Mouse (Mus musculus) embryonic facial prominence, embryonic 10.5 days (tissue): ENCODE data around the gene S1pr5. TPM values are rescaled to one million over a fixed set of nuclear protein-coding genes. Genes with fewer than 3 reads are reported as not detected.
"Not testable (repeated sequence)": the region's sequence is repeated elsewhere in the genome, so short reads cannot be mapped to it uniquely, and the experiment has no call there.

ENCODE experiments used
- DNase-seq: peaks from one replicate; pipeline ENCODE4 v3.0.0-alpha.2; 2017; ENCODE audit warnings: low spot score
- H3K27ac ChIP-seq: fragments of 300-500 bp; sonication (generic); replicated peaks from 2 replicates; pipeline ENCODE4 v1.5.1; 2016; ENCODE audit warnings: mild to moderate bottlenecking
- H3K27me3 ChIP-seq: fragments of 300-500 bp; sonication (generic); replicated peaks from 2 replicates; pipeline ENCODE4 v1.6.1; 2016; ENCODE audit warnings: low read depth, mild to moderate bottlenecking; ENCODE audit not compliant: poor library complexity, severe bottlenecking
- H3K36me3 ChIP-seq: fragments of 300-500 bp; sonication (generic); replicated peaks from 2 replicates; pipeline ENCODE4 v1.6.1; 2016; ENCODE audit warnings: mild to moderate bottlenecking, moderate library complexity
- H3K4me1 ChIP-seq: fragments of 300-500 bp; sonication (generic); 2 replicates; pipeline ENCODE4 v1.6.1; 2016
- H3K4me3 ChIP-seq: fragments of 300-500 bp; sonication (generic); 2 replicates; pipeline ENCODE4 v1.5.1; 2016; ENCODE audit warnings: mild to moderate bottlenecking, moderate library complexity
- H3K9me3 ChIP-seq: fragments of 300-500 bp; sonication (generic); 2 replicates; pipeline ENCODE4 v1.6.1; 2016; ENCODE audit warnings: mild to moderate bottlenecking
- WGBS: fragments of 180-500 bp; shearing (Covaris S2); methylation state at CpG from one replicate; pipeline ENCODE4 v1.1.7; 2016; 5-methylcytosine and 5-hydroxymethylcytosine counted together
- polyA plus RNA-seq: library from polyadenylated mRNA; unstranded; fragments of >200 nt; fragmentation: Nextera tagmentation; extraction: Ambion mirVana; gene quantifications from 2 replicates; pipeline ENCODE4 v1.2.1, GENCODE M21; 2016

The S1pr5 gene
- polyA plus RNA-seq, 1 experiment from 2014 or later: 0.22 TPM

DNA sequence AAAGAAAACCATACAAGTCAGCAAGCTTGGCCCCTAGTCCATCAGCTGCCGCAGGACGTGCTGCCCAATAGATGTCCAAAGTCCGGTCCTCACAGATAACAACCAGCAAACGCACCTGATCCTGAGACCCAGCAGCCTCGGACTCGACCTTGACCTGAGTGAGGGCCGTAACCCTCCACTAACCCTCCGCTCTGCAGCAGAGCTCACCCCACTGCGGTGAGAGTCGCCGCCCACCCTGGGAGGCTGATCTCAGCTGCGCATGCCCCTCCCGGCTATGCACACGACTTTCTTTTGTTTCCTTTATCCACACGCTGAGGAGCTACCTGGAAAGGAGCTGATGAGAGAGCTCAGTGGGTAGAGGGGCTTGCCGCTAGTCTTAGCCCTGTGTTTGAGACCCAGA lies 20.9 kb downstream of the S1pr5 start:
- H3K27ac ChIP-seq: peak overlapping the region; percentile 77
- WGBS: 13% methylated on average over 16 of the region's 16 CpGs
- peaks cover 34% of the 10 kb centered on the region for H3K4me1 ChIP-seq
- H3K36me3 ChIP-seq: peaks cover 36% of the 10 kb centered on the region
- peak overlapping the region; percentile 44 for H3K4me3 ChIP-seq
- H3K27me3 ChIP-seq: peaks cover 37% of the 10 kb centered on the region
- DNase-seq: peak; percentile 67
- peaks cover 6% of the 10 kb centered on the region; the same call in 1 of the 2 replicates for H3K9me3 ChIP-seq

DNA sequence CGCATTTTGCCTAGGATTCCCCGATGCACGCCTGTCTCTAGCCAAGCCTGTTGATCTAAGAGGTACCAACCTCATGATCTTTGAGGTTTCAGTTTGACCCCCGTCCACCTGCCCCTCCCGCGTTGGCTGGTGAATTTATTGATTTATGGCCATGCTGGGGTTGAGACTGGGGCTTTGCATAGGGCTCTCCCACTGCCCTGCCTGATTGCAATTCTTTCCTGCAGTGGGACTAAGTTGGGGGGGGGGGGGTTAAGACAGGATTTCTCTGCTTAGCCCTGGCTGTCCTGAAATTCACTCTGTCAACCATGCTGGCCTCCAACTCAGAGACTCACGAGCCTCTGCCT lies 22.9 kb downstream of the S1pr5 start:
- 26% methylated on average over 7 of the region's 7 CpGs for WGBS
- Histone ChIP-seq H3K4me3 (peak overlapping the region; percentile 46), H3K36me3 (peaks cover 18% of the 10 kb centered on the region), H3K4me1 (peaks cover 29% of the 10 kb centered on the region), H3K27me3 (peaks cover 37% of the 10 kb centered on the region), H3K27ac (peak overlapping the region; percentile 51; the same call in 1 of the 2 replicates), H3K9me3 (peaks cover 7% of the 10 kb centered on the region; the same call in 1 of the 2 replicates)
- DNase-seq: no peak

DNA sequence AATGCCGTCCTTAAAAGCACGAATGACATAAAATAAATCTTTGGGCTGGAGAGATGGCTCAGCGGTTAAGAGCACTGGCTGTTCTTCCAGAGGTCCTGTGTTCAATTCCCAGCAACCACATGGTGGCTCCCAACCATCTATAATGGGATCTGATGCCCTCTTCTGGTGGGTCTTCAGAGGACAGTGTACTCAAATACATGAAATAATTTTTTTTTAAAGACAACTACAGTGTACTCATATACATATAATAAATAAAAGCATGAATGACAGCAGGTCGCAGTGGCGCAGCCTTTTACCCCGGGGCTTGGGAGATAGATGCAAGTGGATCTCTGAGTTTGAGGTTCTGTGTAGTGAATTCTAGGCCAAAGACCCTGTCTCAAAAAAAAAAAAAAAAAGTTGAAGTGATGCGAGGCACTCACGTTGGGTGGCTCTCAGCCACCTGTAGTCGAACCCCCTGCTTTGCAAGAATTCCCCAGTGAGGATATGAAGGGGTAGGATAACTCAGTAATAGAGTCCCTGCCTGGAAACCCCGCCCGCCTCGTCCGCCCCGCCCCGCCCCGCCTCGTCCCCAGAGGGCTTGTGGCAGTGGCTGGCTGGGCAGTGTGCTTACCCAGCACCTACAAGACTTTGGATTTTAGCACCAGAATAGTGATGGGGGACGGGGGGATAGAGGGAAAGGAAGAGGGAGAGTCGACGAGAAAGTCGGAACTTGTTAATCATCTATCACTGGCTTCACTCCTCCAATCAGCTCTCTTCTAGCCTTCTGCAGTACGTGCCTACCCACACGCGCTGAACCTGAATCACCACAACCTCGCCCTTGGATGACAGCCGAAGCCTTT lies 23.4 kb downstream of the S1pr5 start:
- peaks cover 37% of the 10 kb centered on the region for H3K27me3 ChIP-seq
- peaks cover 7% of the 10 kb centered on the region; the same call in 1 of the 2 replicates for H3K9me3 ChIP-seq
- DNase-seq: no peak
- 22% methylated on average over 26 of the region's 26 CpGs for WGBS
- H3K4me1 ChIP-seq: peaks cover 29% of the 10 kb centered on the region
- peaks cover 12% of the 10 kb centered on the region for H3K36me3 ChIP-seq
- peak overlapping the region; percentile 51; the same call in 1 of the 2 replicates for H3K27ac ChIP-seq
- peak overlapping the region; percentile 46 for H3K4me3 ChIP-seq

DNA sequence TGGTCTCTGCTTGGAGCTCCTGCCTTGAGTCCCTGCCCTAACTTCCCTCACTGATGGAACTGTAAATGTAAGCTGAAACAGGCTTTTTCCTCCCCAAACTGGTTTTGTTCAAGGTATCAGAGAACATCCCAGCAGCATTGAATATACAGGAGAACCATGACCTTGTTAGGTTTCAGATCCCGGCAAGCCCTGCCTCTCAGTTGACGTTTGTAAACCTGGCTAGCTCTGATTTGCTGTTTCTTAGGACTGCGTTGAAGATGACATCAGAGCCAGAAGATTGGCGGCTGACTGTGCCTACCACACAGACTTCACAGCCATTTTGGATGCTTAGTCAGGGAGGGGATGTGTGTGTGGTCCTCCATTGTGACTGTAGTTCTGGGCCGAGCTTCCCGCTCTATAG lies 24.3 kb downstream of the S1pr5 start:
- Histone ChIP-seq H3K4me3 (no peak overlapping the region), H3K9me3 (peaks cover 7% of the 10 kb centered on the region; the same call in 1 of the 2 replicates), H3K4me1 (peaks cover 29% of the 10 kb centered on the region), H3K27ac (no peak overlapping the region), H3K27me3 (peaks cover 37% of the 10 kb centered on the region), H3K36me3 (peaks cover 3% of the 10 kb centered on the region)
- WGBS: 92% methylated on average over 6 of the region's 6 CpGs
- DNase-seq: no peak

DNA sequence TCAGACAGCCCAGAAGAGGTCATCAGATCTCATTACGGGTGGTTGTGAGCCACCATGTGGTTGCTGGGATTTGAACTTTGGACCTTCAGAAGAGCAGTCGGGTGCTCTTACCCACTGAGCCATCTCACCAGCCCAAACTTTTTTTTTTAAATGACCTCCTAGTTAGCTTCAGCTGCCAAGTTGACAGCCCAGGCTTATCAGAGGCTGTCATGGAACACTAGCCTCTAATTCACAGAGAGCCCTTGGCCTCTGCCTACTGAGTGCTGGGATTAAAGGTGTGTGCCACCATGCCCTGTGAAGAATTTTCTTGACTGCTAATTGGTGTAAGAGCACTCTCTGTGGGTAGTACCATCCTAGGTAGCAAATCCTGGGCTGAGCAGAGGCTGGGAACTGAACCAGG lies 24.8 kb downstream of the S1pr5 start:
- H3K27ac ChIP-seq, H3K9me3 ChIP-seq, H3K36me3 ChIP-seq, H3K4me3 ChIP-seq, DNase-seq: not testable (repeated sequence)
- Histone ChIP-seq H3K27me3 (peaks cover 37% of the 10 kb centered on the region), H3K4me1 (peaks cover 28% of the 10 kb centered on the region)
- 98% methylated on average over 2 of the region's 2 CpGs for WGBS

DNA sequence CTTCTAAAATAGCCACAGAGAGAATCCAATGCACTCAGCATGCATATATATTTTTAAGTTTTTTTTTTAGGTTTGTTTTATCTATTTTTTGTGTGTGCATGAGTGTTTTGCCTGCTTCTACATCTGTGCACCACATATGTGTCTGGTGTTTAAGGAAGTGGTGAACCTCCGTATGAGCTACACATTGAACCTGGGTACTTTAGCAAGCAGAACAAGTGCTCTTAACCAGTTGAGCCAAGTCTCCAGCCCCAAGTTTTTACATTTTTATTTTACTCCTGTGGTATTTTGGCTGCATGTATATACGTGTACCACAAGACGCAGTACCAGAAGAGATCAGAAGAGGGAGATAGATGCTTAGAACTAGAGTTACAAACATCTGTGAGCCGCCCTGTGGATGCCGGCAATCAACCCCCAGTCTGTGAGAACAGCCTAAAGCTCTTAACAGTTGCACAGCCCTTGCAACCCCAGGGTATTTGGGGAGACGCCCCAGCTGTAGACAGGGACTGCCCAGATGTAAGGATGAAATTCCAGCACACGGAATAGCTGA lies 26.8 kb downstream of the S1pr5 start:
- WGBS: 20% methylated on average over 7 of the region's 7 CpGs
- Histone ChIP-seq H3K27me3 (peaks cover 37% of the 10 kb centered on the region), H3K4me3 (peak overlapping the region; percentile 46; the same call in 1 of the 2 replicates), H3K27ac (no peak overlapping the region), H3K4me1 (peaks cover 21% of the 10 kb centered on the region), H3K36me3 (no peaks in the 10 kb centered on the region), H3K9me3 (peaks cover 7% of the 10 kb centered on the region; the same call in 1 of the 2 replicates)
- DNase-seq: peak; percentile 52

DNA sequence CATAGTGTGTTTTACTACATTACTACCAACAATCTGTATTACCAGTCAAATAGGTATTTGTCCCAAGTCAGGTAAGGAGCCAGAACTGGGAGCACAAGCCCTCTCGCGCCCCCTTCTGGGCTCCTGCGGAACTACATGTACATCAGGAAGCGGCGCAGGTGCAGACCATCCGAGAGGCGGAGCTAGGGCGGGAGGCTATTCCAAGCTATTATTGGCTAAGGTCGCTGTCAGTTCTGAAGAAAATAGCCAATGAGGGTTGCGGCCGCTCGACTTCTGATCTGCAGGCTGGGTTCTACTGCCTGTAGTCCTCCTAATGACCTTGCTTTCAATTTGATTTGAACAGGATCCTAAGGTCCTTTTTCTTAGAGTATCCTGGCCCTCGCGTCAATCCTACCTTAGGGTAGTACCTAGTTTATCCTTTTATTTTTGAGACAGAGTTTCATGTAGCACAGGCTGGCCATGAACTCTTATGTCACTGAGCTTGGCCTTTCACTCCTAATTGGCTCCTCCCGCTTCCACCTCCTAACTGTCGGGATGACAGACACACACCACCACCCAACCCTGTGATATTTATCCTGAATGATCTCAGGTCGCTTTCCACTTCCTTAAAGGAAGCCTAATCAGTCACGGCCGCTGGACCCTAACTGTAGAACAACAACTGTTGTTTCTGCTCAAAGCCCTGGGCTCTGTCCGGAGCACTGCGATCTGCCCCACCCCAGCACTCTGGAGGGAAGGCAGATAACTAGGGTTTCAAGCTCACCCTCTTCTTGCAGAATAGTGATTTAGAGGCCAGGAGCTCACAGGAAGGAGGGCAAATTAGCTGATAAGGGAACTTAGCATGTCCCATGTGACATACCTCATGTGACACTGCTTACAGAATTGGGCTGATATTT lies 27.5 kb downstream of the S1pr5 start:
- H3K27ac ChIP-seq: no peak overlapping the region
- WGBS: 13% methylated on average over 21 of the region's 21 CpGs

DNA sequence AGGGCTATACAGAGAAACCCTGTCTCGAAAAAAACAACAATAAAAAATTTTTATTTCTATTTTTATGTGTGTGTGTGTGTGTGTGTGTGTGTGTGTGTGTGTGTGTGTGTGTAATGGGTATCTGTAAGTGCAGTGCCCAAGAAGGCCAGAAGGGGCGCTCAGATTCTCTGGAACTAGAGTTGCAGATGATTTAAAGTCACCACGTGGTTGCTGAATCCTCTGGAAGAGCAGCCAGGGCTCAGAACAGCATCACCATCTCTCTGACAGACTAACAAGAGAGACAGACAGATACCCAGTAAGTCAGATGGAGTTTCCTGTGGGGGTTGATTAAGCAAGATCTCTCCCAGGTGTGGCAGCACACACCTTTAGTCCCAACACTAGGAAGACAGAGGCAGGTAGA lies 28.4 kb downstream of the S1pr5 start:
- Histone ChIP-seq H3K27me3 (peaks cover 22% of the 10 kb centered on the region), H3K4me1 (peaks cover 19% of the 10 kb centered on the region), H3K9me3 (peaks cover 7% of the 10 kb centered on the region; the same call in 1 of the 2 replicates), H3K27ac (no peak overlapping the region), H3K4me3 (no peak overlapping the region), H3K36me3 (no peaks in the 10 kb centered on the region)
- no peak for DNase-seq
- 57% methylated on average over 3 of the region's 3 CpGs for WGBS

More for the DNA sequence above, 27.5 kb downstream of the S1pr5 start:
- DNase-seq: peak; percentile 93
- peaks cover 7% of the 10 kb centered on the region; the same call in 1 of the 2 replicates for H3K9me3 ChIP-seq
- H3K4me3 ChIP-seq: peak overlapping the region; percentile 46
- peaks cover 26% of the 10 kb centered on the region for H3K4me1 ChIP-seq
- no peaks in the 10 kb centered on the region for H3K36me3 ChIP-seq
- peaks cover 31% of the 10 kb centered on the region for H3K27me3 ChIP-seq

DNA sequence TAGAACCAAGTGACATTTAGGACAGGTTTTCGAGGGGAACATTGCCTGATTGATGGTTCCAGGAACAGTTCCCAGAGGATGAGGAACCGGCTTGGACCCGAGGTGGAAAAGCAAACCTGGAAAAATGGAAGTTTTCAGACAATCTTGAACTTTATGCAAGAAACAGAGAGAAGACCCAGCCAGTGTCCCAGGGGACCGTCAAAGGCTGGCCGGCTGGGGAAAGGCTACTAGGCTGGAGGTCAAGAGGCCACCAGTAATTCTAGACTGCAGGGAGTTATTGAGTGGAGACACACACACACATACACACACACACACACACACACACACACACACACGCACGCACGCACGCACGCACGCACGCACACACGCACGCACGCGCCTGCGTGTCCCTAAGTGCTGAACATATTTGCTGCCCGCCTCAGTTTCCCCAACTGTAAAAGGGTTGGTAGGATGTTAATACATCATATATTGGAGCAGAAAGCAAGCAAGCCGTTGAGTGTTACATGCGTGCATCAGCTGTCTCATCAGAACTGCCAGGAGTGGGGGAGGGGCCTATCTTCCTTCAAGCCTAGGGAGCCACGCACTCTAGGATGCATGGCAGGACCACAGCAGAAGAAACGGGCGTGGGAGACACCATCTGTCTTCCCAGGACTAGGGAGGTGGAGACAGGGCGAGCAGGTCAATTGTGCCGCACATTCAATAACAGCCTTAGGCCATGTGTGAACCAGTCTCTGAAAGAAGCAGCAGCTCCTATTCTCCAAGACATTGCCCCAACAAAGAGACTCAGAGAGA lies 32.0 kb downstream of the S1pr5 start:
- Histone ChIP-seq H3K27ac (peak overlapping the region; percentile 66), H3K36me3 (no peaks in the 10 kb centered on the region), H3K9me3 (no peaks in the 10 kb centered on the region), H3K4me3 (no peak overlapping the region; the same call in 1 of the 2 replicates), H3K4me1 (peaks cover 25% of the 10 kb centered on the region), H3K27me3 (peaks cover 13% of the 10 kb centered on the region)
- 66% methylated on average over 25 of the region's 25 CpGs for WGBS
- DNase-seq: no peak

DNA sequence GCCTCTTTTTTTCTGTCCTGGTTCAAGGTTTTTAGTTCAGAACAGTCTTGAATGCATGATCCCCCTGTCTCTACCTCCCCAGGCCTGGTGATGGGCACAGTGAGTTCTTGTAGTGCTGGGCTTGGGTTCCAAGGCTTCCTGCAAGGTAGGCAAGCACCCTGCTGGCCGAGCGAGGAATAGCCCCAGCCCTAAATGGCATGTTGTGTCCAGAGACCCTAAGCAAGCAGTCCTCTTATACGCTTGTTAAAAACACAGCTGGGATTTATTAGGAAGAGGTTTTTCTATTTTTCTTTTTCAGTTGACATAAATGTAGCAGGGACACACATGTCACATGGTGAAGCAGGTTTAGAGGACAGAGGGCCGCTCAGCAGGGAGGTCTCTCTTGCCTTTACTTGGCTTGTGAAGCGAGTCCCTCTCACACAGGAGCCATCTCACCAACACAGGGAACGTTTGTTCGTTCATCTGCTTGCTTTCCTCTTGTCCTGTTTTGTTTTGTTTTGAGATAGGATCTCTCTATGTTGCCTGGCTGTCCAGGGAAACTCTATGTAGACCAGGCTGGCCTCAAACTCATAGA lies 34.5 kb downstream of the S1pr5 start:
- Histone ChIP-seq H3K4me1 (peaks cover 27% of the 10 kb centered on the region), H3K27me3 (peaks cover 13% of the 10 kb centered on the region), H3K9me3 (no peaks in the 10 kb centered on the region), H3K36me3 (peaks cover 5% of the 10 kb centered on the region; the same call in 1 of the 2 replicates), H3K4me3 (no peak overlapping the region), H3K27ac (no peak overlapping the region)
- whole genome bisulfite sequencing: 31% methylated on average over 7 of the region's 7 CpGs
- DNase-seq: peak; percentile 73

DNA sequence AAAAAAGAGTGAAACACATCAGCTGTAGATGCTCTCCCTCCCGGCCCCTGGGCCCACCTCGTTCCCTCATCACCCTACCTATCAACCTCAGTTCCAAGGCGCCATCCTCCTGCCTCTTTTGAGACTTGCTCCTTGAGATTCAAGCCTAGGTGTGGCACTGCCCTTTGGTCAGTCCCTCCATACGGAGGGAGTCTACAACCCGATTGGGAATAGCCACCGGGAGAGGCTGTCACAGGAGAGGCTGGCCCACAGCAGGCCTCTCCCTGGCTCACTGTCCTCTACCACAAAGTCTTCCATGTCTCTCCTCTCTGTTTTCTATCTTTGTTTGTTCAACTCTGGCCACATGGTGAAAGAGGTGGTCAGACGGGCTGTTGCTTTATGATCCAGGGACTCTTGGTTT lies 36.6 kb downstream of the S1pr5 start:
- DNase-seq: no peak
- Histone ChIP-seq H3K9me3 (no peaks in the 10 kb centered on the region), H3K4me3 (no peak overlapping the region), H3K36me3 (peaks cover 5% of the 10 kb centered on the region; the same call in 1 of the 2 replicates), H3K27me3 (peaks cover 1% of the 10 kb centered on the region; the same call in 1 of the 2 replicates), H3K27ac (no peak overlapping the region), H3K4me1 (peaks cover 23% of the 10 kb centered on the region)
- 87% methylated on average over 7 of the region's 7 CpGs for WGBS
